Mouse (Mus musculus) lung, embryonic 16.5 days (tissue): Measurements from ENCODE around the gene Zfp651. TPM values are rescaled to one million over a fixed set of nuclear protein-coding genes. Genes with fewer than 3 reads are reported as not detected.

Source experiments
- ATAC-seq: fragments of 200-750 bp; cut with Nextera tagmentation; 2 replicates; pipeline ENCODE4 v1.8.0; 2017; ENCODE audit warnings: low read depth, mild to moderate bottlenecking, moderate library complexity
- H3K27ac ChIP-seq: fragments of 300-500 bp; sonication (generic); 2 replicates; pipeline ENCODE4 v1.5.1; 2014; ENCODE audit warnings: mild to moderate bottlenecking, control low read depth, low read length
- H3K27me3 ChIP-seq: fragments of 300-500 bp; sonication (generic); 2 replicates; pipeline ENCODE4 v1.6.1; 2014; ENCODE audit warnings: low read depth, low read length, mixed read lengths; ENCODE audit not compliant: control insufficient read depth, insufficient read depth
- H3K36me3 ChIP-seq: fragments of 300-500 bp; sonication (generic); 2 replicates; pipeline ENCODE4 v1.6.1; 2014; ENCODE audit warnings: low read length; ENCODE audit not compliant: control insufficient read depth, insufficient read depth
- H3K4me1 ChIP-seq: fragments of 300-500 bp; sonication (generic); replicated peaks from 2 replicates; pipeline ENCODE4 v1.6.1; 2014; ENCODE audit warnings: low read length, mixed read lengths; ENCODE audit not compliant: control insufficient read depth, insufficient read depth
- H3K4me2 ChIP-seq: fragments of 300-500 bp; sonication (generic); 2 replicates; pipeline ENCODE4 v1.6.1; 2014; ENCODE audit warnings: low read depth, low read length, control low read depth
- H3K4me3 ChIP-seq: fragments of 300-500 bp; sonication (generic); 2 replicates; pipeline ENCODE4 v1.5.1; 2014; ENCODE audit warnings: mild to moderate bottlenecking, low read length, control low read depth
- H3K9ac ChIP-seq: fragments of 300-500 bp; sonication (generic); 2 replicates; pipeline ENCODE4 v1.6.1; 2014; ENCODE audit warnings: low read length, control low read depth
- H3K9me3 ChIP-seq: fragments of 300-500 bp; sonication (generic); 2 replicates; pipeline ENCODE4 v1.6.1; 2016; ENCODE audit warnings: low read length; ENCODE audit not compliant: control insufficient read depth
- WGBS: fragments of 180-500 bp; shearing (Covaris S2); extraction: QIAGEN DNeasy Blood & Tissue Kit; methylation state at CpG from one replicate; pipeline ENCODE4 v1.1.7; 2014; 5-methylcytosine and 5-hydroxymethylcytosine counted together
- polyA plus RNA-seq: library from polyadenylated mRNA; unstranded; fragments of >200 nt; fragmentation: Nextera tagmentation; extraction: Ambion mirVana; gene quantifications from 2 replicates; pipeline ENCODE4 v1.2.1, GENCODE M21; 2015

Zfp651 gene
- polyA plus RNA-seq, 1 experiment from 2014 or later, result 7.4 TPM

DNA sequence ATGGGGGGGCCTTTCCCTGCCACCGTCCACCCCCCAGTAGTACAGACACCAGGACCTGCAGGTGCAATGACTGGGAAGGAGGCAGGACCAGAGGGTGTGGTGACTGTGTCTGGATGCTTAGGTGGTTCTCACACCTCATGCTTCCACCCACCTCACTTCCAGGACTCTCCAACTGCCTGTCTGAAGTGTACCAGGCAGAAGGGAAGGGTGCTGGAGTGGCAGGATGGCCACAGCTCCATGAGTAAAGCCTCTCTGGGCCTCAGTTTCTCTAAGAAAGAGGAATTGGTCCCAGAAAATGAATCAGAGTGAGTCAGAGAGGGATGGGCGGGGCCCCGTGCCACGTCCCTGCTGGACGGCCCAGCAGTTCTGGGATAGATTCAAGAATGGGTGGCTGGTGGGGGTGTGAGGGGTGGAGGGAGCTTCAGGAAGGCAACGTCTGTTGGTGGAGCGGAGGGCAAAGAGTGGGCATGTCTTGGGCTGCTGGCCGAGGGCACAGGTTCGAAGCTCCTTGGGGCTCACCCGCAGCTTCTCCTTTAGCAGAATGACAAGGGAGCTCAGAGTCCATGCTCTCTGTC, 2.0 kb downstream of the Zfp651 start:
- WGBS, result 57% methylated on average over 10 of the region's 10 CpGs
- peaks cover 21% of the 10 kb centered on the region; the same call in 1 of the 2 replicates for H3K36me3 ChIP-seq
- no peak for ATAC-seq
- peak overlapping the region; percentile 86 for H3K4me3 ChIP-seq
- no peak overlapping the region for H3K27ac ChIP-seq
- H3K9ac ChIP-seq, result peak overlapping the region; percentile 93
- H3K4me1 ChIP-seq, result peaks cover 25% of the 10 kb centered on the region
- no peaks in the 10 kb centered on the region for H3K9me3 ChIP-seq
- H3K27me3 ChIP-seq, result no peaks in the 10 kb centered on the region
- H3K4me2 ChIP-seq, result peak overlapping the region; percentile 72

DNA sequence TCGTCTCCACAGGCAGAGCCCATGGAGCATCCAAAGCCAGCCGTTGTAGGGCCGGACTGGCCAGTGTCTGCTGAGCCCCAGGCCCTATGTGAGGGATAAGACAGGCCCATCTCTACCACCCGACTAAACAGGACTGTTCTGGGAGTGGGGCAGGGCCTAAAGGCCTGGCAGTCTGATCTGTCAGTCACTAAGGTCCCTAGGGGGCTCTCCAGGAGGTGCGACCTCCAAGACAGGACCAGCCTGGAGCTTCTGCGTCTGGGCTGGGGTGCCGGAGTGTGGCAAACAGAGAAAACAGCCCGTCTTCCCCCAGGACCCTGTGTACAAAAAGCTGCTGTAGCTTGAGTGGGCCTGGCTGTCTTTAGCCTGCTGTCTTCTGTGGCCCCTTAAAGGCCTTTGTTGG, 2.7 kb downstream of the Zfp651 start:
- H3K9ac ChIP-seq, result no peak overlapping the region
- H3K27ac ChIP-seq, result no peak overlapping the region
- H3K4me2 ChIP-seq, result no peak overlapping the region
- no peaks in the 10 kb centered on the region for H3K27me3 ChIP-seq
- ATAC-seq, result no peak
- H3K4me1 ChIP-seq, result peaks cover 25% of the 10 kb centered on the region
- H3K4me3 ChIP-seq, result no peak overlapping the region
- H3K36me3 ChIP-seq, result peaks cover 23% of the 10 kb centered on the region; the same call in 1 of the 2 replicates
- WGBS, result 73% methylated on average over 8 of the region's 8 CpGs
- H3K9me3 ChIP-seq, result no peaks in the 10 kb centered on the region

DNA sequence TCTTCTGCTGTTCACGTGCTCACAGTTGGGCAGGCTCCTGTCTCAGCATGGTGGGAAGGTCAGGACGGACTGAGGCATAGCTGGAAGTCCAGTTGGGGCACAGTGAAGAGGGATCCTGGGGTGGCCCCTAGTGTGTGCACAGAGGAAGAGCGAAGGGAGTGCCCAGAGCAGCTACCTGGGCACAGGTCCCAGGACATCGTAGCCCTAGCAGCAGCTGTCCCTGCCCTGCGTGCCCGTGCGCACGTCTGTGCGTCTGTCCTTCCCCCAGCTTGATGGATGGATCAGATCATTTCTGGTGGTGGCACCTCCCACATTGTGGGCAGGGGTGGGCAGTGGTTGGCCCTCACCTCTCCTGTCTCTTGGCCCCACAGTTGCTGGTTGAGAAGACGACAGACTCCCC, 3.1 kb downstream of the Zfp651 start:
- Histone ChIP-seq H3K27ac (no peak overlapping the region), H3K9me3 (no peaks in the 10 kb centered on the region), H3K4me1 (peaks cover 25% of the 10 kb centered on the region), H3K4me2 (no peak overlapping the region), H3K27me3 (no peaks in the 10 kb centered on the region), H3K36me3 (peaks cover 21% of the 10 kb centered on the region; the same call in 1 of the 2 replicates), H3K9ac (no peak overlapping the region), H3K4me3 (no peak overlapping the region)
- WGBS, result 83% methylated on average over 10 of the region's 10 CpGs
- no peak for ATAC-seq

DNA sequence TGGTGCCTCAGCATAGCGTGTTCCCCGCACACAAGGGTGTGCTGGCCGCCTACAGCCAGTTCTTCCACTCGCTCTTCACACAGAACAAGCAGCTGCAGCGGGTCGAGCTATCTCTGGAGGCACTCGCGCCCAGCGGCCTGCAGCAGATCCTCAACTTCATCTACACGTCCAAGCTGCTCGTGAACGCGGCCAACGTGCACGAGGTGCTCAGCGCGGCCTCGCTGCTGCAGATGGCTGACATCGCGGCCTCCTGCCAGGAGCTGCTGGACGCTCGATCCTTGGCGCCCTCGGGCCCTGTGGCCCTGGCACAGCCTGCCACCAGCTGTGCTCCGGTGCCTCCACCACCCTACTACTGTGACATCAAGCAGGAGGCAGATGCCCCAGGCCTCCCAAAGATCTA, 3.6 kb downstream of the Zfp651 start:
- WGBS, result 87% methylated on average over 25 of the region's 25 CpGs
- Histone ChIP-seq H3K27me3 (no peaks in the 10 kb centered on the region), H3K36me3 (peaks cover 24% of the 10 kb centered on the region), H3K9ac (no peak overlapping the region), H3K27ac (no peak overlapping the region), H3K4me2 (no peak overlapping the region), H3K9me3 (no peaks in the 10 kb centered on the region), H3K4me1 (peaks cover 25% of the 10 kb centered on the region), H3K4me3 (no peak overlapping the region)
- ATAC-seq, result no peak

DNA sequence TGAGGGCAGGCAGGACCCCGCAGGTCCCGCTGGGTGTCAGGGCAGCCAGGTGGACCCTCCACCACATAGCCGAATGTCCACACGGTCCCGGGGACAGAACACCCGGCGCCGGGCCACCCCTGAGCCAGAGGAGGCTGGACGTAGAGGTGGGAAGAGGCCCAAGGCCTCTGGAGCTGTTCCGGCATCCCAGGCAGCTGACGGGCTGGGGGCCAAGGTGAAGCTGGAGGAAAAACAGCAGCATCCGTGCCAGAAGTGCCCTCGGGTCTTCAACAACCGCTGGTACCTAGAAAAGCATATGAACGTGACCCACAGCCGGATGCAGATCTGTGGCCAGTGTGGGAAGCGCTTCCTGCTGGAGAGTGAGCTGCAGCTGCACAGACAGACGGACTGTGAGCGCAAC, 4.6 kb downstream of the Zfp651 start:
- Histone ChIP-seq H3K4me2 (no peak overlapping the region), H3K36me3 (peaks cover 30% of the 10 kb centered on the region), H3K4me1 (peaks cover 21% of the 10 kb centered on the region), H3K27me3 (no peaks in the 10 kb centered on the region), H3K9ac (no peak overlapping the region), H3K9me3 (no peaks in the 10 kb centered on the region), H3K27ac (no peak overlapping the region), H3K4me3 (no peak overlapping the region)
- no peak for ATAC-seq
- WGBS, result 82% methylated on average over 19 of the region's 19 CpGs

DNA sequence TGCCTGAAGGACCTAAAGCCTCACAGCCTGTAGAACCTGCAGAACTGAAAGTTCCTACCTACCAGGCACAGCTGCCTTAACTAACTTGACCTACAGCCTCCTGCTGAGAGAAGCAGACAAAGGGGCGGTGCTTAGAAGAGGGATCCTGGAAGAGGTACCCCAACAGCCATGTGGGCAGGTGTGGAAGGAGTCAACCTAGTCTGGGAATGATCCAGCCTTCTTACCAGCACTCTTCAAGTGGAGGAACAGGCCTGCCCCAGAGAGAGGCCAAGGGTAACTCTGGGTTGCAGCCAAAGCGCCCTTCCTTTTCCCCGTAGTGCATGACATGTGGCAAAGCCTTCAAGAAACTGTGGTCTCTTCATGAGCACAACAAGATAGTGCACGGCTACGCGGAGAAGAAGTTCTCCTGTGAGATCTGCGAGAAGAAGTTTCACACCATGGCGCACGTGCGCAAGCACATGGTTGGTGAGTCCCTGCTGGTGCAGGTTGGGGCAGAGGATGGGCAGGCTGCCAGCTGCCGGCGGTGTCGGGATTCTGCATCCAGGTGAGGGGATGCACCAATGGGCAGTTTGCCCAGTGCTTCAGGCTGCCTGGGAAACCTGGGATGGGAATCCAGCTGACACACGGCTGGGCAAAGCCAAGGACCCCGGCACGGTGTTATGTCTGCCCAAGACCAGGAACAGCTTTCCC, 6.2 kb downstream of the Zfp651 start:
- H3K4me2 ChIP-seq, result no peak overlapping the region
- H3K4me1 ChIP-seq, result peaks cover 18% of the 10 kb centered on the region
- H3K27me3 ChIP-seq, result no peaks in the 10 kb centered on the region
- no peak overlapping the region for H3K9ac ChIP-seq
- 79% methylated on average over 16 of the region's 16 CpGs for WGBS
- H3K36me3 ChIP-seq, result peaks cover 31% of the 10 kb centered on the region
- H3K4me3 ChIP-seq, result no peak overlapping the region
- H3K27ac ChIP-seq, result 0 out of 2 replicates have a peak overlapping the region, but pooled peaks have one; percentile 45
- ATAC-seq, result peak; percentile 51
- H3K9me3 ChIP-seq, result no peaks in the 10 kb centered on the region

DNA sequence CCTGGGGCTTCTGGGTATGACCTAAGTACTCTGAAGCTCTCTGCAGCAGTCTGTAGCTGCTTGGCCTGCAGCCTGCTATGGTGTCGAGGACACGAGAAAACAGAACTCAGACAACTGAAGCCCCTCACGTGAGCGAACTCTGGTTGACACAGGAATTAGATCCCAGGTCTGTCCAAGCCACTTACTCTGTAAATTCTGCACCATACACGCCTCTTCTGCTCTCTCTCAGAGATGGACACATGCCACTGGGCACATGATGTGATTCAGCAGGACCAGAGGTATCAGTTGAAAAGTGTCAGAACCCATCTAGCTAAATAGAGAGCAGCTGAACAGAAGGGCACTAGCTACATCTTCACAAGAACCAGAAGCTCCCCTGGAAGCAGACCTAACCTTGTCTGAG, 13.3 kb downstream of the Zfp651 start:
- H3K27me3 ChIP-seq, result peaks cover 17% of the 10 kb centered on the region
- no peak for ATAC-seq
- H3K36me3 ChIP-seq, result peaks cover 10% of the 10 kb centered on the region
- no peaks in the 10 kb centered on the region for H3K4me1 ChIP-seq
- no peak overlapping the region for H3K27ac ChIP-seq
- no peak overlapping the region for H3K4me3 ChIP-seq
- no peak overlapping the region for H3K9ac ChIP-seq
- WGBS, result 54% methylated on average over 5 of the region's 5 CpGs
- no peaks in the 10 kb centered on the region for H3K9me3 ChIP-seq
- no peak overlapping the region for H3K4me2 ChIP-seq

DNA sequence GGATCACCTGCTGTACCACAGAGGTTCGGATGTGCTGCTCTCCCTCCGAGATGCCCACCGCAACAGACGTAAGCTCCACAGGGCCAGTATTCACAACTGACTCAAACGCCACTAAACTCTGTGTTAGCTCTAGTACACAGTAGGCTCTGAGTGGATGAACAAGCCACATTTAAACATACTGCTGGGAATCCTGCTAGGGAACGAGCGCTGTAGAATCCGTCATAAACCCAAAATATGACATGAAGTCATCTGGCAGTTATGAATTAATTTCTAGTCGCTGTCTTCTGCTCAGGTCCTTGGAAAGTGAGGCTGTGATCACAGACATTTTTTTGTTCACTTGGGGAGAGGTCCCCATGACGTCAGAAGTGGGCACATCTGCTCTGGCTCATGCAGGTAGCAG, 16.8 kb downstream of the Zfp651 start:
- Histone ChIP-seq H3K9me3 (no peaks in the 10 kb centered on the region), H3K9ac (no peak overlapping the region), H3K27ac (no peak overlapping the region), H3K36me3 (no peaks in the 10 kb centered on the region), H3K4me2 (no peak overlapping the region), H3K4me1 (peaks cover 10% of the 10 kb centered on the region), H3K4me3 (no peak overlapping the region), H3K27me3 (peaks cover 34% of the 10 kb centered on the region)
- no peak for ATAC-seq
- 78% methylated on average over 10 of the region's 10 CpGs for WGBS

DNA sequence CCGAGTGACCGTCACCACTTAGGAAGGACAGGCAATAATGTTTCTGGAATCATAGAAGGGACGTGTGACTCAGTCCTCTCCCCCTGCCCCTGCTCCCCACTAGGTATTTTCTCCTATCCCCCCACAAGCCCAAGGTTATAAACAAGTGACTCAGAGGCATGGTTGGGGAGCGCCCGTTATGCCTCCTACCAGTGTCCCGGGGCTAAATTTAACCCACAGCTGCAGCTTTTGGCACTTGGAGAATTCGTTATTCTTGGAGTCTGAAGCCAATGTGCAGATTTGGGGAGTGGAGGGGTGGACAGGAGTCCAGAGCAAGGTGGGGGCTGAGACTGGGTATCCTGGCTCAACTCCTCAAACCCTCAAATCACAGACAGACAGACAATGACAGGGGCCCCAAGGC, 17.4 kb downstream of the Zfp651 start:
- peaks cover 10% of the 10 kb centered on the region for H3K4me1 ChIP-seq
- no peak overlapping the region for H3K27ac ChIP-seq
- H3K9ac ChIP-seq, result no peak overlapping the region
- no peak for ATAC-seq
- H3K4me3 ChIP-seq, result no peak overlapping the region
- no peak overlapping the region for H3K4me2 ChIP-seq
- peaks cover 34% of the 10 kb centered on the region for H3K27me3 ChIP-seq
- 68% methylated on average over 7 of the region's 7 CpGs for WGBS
- no peaks in the 10 kb centered on the region for H3K36me3 ChIP-seq
- no peaks in the 10 kb centered on the region for H3K9me3 ChIP-seq
